Mouse (Mus musculus) heart, postnatal 10 days (tissue): Measurements from ENCODE around the gene St6galnac5. TPM values are rescaled to one million over a fixed set of nuclear protein-coding genes. Genes with fewer than 3 reads are reported as not detected.

Experiments
- DNase-seq, 2 experiments: peaks; one replicate each; pipeline ENCODE4 v3.0.0; 2021
- intact Hi-C: fragments of 180-260 bp; cut with DNase I; formaldehyde crosslinking; loops from one replicate; pipeline ENCODE4 v1.15.1; 2025
- total RNA-seq, 2 experiments: library from RNA; stranded (reverse); gene quantifications; 2 replicates each; pipeline ENCODE4 v1.2.3; 2021

The St6galnac5 gene
- total RNA-seq, 2 experiments from 2014 or later: not detected

DNA sequence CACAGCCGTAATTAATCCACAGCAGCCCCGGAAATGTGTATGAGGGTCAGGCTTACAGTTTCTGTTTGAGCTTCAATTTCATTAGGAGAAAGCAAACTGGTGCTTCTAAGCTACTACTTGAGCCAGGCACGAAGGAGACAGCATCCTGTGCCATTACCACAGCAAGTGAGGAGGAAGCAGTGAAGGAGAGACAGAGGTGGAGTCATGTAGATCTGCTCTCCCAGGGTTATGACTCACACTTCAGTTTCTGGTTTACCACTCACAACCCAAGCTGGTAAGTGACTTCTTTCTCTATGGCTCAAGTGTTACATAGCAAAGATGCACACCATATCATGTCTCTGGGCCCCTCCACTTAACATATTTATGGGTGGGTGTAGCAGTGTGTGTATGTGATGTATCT lies 61.7 kb downstream of the St6galnac5 start:
- intact Hi-C loops: no loop called here
- DNase-seq: no peak

- intact Hi-C loops: no loop called here
- no peak for DNase-seq
Observed at GRCm38 (mm10) chr3:152919101-152919500, 62.9 kb downstream of the St6galnac5 start.

DNA sequence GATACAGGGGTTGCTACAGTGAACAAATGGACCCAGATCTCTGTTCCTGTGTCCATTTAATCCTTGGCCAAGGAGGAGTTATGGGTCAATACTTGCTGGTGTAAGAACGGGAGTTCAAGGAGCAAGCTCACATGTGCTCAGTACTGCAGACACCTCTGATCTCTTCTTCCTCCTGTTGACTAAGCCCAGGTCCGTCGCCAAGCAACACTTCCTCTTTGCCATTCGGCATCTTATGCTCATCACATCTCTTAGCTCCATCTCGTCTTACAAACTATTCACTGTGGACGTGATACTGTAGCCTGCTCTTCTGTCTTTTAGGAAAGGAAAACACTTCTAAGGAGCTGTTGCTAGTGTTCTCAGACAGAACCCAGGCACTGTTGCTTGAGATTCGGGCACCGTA lies 64.5 kb downstream of the St6galnac5 start:
- DNase-seq: no peak
- intact Hi-C loops: no loop called here

- intact Hi-C loops: no loop called here
- no peak for DNase-seq
Observed at GRCm38 (mm10) chr3:152914376-152914775, 67.7 kb downstream of the St6galnac5 start.

GRCm38 (mm10) chr3:152913625-152914024 lies 68.4 kb downstream of the St6galnac5 start:
- no peak for DNase-seq
- intact Hi-C loops: no loop called here

- intact Hi-C loops: no loop called here
- no peak for DNase-seq
Observed at GRCm38 (mm10) chr3:152913150-152913549, 68.9 kb downstream of the St6galnac5 start.

DNA sequence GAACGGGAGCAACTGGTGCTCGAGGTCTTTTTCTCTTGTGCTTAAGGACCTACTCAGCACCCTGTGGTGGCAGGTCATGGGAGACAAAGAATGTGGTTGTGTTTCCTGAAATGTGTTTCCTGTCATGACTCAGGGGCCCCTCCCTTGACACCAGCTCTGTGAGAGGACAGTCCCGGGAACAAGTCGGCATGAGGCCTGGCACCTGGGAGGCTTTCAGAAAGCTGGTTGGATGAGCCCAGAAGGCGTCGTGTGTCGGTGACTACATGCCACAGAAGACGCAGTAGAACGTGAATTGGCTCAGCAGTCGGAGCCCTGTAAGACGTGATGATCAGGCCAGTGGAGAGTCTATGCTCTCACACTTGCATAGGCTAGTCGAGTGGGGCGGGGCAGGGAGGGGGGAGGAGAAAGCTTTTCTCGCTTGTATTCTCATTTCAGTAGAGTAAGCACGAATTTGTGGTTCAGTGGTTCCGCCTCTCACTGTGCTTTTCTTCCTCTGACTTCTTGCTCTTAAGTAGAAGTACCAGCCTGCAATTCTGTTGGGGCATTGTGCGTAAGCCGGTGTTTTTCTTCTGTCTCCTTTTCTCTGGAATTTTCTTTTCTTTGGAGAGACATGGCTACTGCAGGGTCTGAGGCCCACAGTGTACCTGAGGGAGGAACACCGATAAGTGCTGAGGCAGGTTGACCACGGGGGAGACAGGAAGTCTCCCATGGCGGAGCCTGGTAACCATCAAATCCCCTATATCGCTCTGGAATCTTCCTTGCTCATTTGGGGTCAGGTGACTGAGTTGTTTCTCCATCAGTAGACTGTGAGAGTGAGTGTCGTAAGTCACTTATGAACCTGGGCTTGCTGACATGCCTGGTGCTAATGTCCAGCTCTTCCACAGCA lies 69.6 kb downstream of the St6galnac5 start:
- intact Hi-C loops: no loop called here
- peak; percentile 18 to 27 for DNase-seq

DNA sequence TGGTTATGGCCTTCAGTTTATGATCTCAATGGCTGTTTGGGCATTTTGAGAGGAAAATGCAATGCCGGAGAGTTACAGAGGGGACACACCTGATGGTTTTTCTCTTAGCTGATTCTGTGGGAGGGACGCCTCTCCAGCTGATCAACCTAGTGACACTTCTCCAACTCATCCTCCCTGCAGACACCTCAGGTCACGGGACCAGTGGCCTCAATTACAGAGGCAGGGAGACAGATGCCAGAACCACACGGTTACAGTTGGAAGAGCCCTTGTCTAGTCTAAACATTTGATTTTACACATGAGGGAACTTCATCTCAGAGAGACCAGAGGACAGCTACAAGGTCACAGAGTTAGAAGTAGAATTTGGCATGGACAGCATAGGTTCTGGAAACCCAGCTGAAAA lies 70.5 kb downstream of the St6galnac5 start:
- intact Hi-C loops: no loop called here
- DNase-seq: no peak

- DNase-seq: no peak
- intact Hi-C loops: no loop called here
Observed at GRCm38 (mm10) chr3:152907683-152908082, 74.4 kb downstream of the St6galnac5 start.

DNA sequence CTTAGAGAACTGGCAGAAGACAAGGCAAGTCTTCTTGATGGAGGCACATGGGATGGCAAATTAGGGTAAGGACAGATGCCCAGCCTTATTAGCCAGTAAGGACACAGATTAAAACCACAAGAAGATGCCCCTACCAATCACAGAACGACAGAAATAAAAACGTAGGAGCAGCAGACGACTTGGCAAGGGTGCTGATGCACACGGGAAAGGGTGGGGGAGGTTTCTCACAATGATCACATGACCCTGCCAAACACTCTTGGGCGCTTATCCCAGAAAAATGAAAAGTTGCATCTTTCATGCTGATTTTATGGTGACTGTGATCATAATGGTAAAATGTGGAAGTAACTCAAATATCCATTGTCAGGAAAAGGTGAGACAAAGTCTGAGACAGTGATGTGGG lies 75.0 kb downstream of the St6galnac5 start:
- intact Hi-C loops: no loop called here
- DNase-seq: no peak

GRCm38 (mm10) chr3:152905800-152906199 lies 76.2 kb downstream of the St6galnac5 start:
- DNase-seq: no peak
- intact Hi-C loops: no loop called here

GRCm38 (mm10) chr3:152905026-152905425 lies 77.0 kb downstream of the St6galnac5 start:
- DNase-seq: no peak
- intact Hi-C loops: no loop called here

- intact Hi-C loops: no loop called here
- no peak for DNase-seq
Observed at GRCm38 (mm10) chr3:152898906-152899305, 83.1 kb downstream of the St6galnac5 start.

GRCm38 (mm10) chr3:152897196-152897595 lies 84.8 kb downstream of the St6galnac5 start:
- no peak for DNase-seq
- intact Hi-C loops: no loop called here

- intact Hi-C loops: no loop called here
Observed at GRCm38 (mm10) chr3:152896111-152896510, 85.9 kb downstream of the St6galnac5 start.

DNA sequence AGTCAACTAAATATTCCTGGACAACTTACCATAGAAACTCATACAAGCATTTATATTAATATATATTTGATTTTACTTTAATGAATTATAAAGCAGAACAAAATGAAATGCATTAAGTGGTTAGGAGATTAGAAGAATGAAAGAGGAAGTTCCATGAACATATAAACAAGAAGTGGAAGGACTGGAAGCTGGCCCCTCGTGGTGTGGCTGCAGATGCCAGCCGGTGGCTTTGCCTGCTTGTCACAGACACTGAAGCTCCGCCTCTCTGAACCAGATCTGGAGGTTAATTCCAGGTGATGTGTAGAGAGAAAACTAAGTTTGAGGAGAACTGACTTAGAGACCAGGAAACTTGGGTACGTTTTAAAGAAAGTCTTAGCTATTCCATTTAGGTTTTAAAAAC lies 87.1 kb downstream of the St6galnac5 start:
- intact Hi-C loops: no loop called here
- no peak for DNase-seq

More at GRCm38 (mm10) chr3:152896111-152896510, 85.9 kb downstream of the St6galnac5 start:
- DNase-seq: no peak

GRCm38 (mm10) chr3:152888116-152888515 lies 93.9 kb downstream of the St6galnac5 start:
- intact Hi-C loops: no loop called here
- no peak for DNase-seq

DNA sequence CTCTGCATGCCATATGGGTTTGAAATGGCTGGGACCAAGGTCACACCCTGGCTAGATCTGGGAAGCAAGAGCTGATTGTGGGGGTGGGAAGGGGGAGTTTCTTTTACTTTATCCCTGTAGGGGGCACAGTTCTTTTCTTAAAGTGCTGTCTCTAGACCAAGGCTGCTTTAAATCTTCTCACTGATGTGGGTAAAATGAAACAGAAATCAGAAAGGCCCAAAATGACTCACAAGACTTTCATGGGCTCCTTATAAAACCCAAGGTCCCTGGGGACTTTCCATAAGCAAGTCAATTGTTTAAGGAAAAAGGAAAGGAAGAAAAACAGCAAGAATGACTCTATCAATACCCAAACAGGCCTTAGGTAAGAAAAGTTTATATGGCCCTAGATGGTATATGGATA lies 95.3 kb downstream of the St6galnac5 start:
- no peak for DNase-seq
- intact Hi-C loops: no loop called here

DNA sequence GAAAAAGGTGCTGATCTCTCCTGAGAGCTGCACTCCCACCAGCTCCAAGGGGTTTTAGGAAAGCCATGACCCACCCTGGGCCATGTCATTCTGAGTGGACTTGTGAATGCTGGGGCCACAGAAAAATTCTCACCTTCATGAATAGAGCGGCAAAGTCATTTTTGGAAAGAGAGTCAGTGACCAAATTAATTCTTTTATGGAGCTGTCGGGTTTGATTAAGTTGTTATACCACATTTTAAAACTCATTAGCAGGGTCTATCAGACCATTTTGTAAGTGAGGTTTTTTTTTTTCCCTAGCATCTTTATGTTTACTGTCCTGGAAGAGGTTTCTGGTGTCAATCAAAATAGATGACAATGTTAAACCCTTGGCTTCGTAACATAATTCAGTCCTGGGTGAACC lies 98.5 kb downstream of the St6galnac5 start:
- DNase-seq: no peak
- intact Hi-C loops: no loop called here

GRCm38 (mm10) chr3:152881706-152882105 lies 100.3 kb downstream of the St6galnac5 start:
- no peak for DNase-seq
- intact Hi-C loops: no loop called here

GRCm38 (mm10) chr3:152880121-152880835 lies 101.8 kb downstream of the St6galnac5 start:
- DNase-seq: no peak

GRCm38 (mm10) chr3:152875723-152876290 lies 106.2 kb downstream of the St6galnac5 start:
- DNase-seq: no peak
- intact Hi-C loops: no loop called here

More at GRCm38 (mm10) chr3:152880121-152880835, 101.8 kb downstream of the St6galnac5 start:
- intact Hi-C loops: no loop called here
